Comparison of ENCODE assay signal across 8 mouse cellular contexts in genomic region chr8:126913241-126914106, GRCm38 (mm10). TPM values are rescaled to one million over a fixed set of nuclear protein-coding genes. Genes with fewer than 3 reads are reported as not detected.
DNase-seq lines count a peak whose midpoint lies in the region; ATAC-seq lines count a peak whose summit lies in the region.

No protein-coding gene starts in this region.

- H3K27ac ChIP-seq in lung, embryonic 15.5 days = peak overlapping the region; percentile 14; the same call in 1 of the 2 replicates
- H3K27ac ChIP-seq in heart, embryonic 16.5 days (ENCODE audit: low read length) = peak overlapping the region; percentile 25
- peak overlapping the region; percentile 20; the same call in 1 of the 2 replicates for H3K27ac ChIP-seq in limb, embryonic 12.5 days
- no peak overlapping the region for H3K27ac ChIP-seq in liver, embryonic 11.5 days (ENCODE audit: low read depth, low read length)

- no peak for DNase-seq in lung, postnatal 25 days (ENCODE audit: low spot score)
- DNase-seq in cerebellum, adult 9-11 months = peak; percentile 68
- DNase-seq in liver, embryonic 11.5 days (ENCODE audit: low spot score) = no peak
- DNase-seq in layer of hippocampus, adult 9-11 months = no peak
- DNase-seq in frontal cortex, postnatal 25 days (ENCODE audit: low spot score in 2 of 2) = no peak

- peak; percentile 55; the same call in 1 of the 2 replicates for ATAC-seq in lung, embryonic 15.5 days (ENCODE audit: borderline replicate concordance, extremely low read depth, low FRiP score, low TSS enrichment)
- ATAC-seq in heart, embryonic 16.5 days (replicated peaks; ENCODE audit: extremely low read depth, insufficient read depth, low FRiP score) = peak; percentile 60
- no peak for ATAC-seq in limb, embryonic 12.5 days (ENCODE audit: insufficient number of reproducible peaks, insufficient read depth, low FRiP score, low TSS enrichment, low read depth)
- no peak for ATAC-seq in liver, embryonic 11.5 days (replicated peaks; ENCODE audit: low FRiP score)

- H3K4me1 ChIP-seq in lung, embryonic 15.5 days = peaks cover 46% of the 10 kb centered on the region
- H3K4me1 ChIP-seq in heart, embryonic 16.5 days (ENCODE audit: control insufficient read depth, insufficient read depth, low read length) = peaks cover 38% of the 10 kb centered on the region
- peaks cover 35% of the 10 kb centered on the region for H3K4me1 ChIP-seq in limb, embryonic 12.5 days (replicated peaks)
- peaks cover 8% of the 10 kb centered on the region; the same call in 1 of the 2 replicates for H3K4me1 ChIP-seq in liver, embryonic 11.5 days (replicated peaks; ENCODE audit: control insufficient read depth, insufficient read depth, low read length)

- H3K27me3 ChIP-seq in lung, embryonic 15.5 days = no peaks in the 10 kb centered on the region
- no peaks in the 10 kb centered on the region for H3K27me3 ChIP-seq in heart, embryonic 16.5 days (ENCODE audit: control insufficient read depth, insufficient read depth, low read length)
- H3K27me3 ChIP-seq in limb, embryonic 12.5 days = peaks cover 2% of the 10 kb centered on the region; the same call in 1 of the 2 replicates
- no peaks in the 10 kb centered on the region for H3K27me3 ChIP-seq in liver, embryonic 11.5 days (replicated peaks; ENCODE audit: control insufficient read depth, insufficient read depth, low read length)

- no peak overlapping the region for H3K9ac ChIP-seq in lung, embryonic 15.5 days
- 0 out of 2 replicates have a peak overlapping the region, but pooled peaks have one; percentile 13 for H3K9ac ChIP-seq in heart, embryonic 16.5 days (ENCODE audit: low read length)
- no peak overlapping the region; the same call in 1 of the 2 replicates for H3K9ac ChIP-seq in limb, embryonic 12.5 days (replicated peaks)
- no peak overlapping the region for H3K9ac ChIP-seq in liver, embryonic 11.5 days (ENCODE audit: low read depth, low read length)

- H3K36me3 ChIP-seq in lung, embryonic 15.5 days = no peaks in the 10 kb centered on the region
- no peaks in the 10 kb centered on the region for H3K36me3 ChIP-seq in heart, embryonic 16.5 days (ENCODE audit: control insufficient read depth, insufficient read depth)
- H3K36me3 ChIP-seq in limb, embryonic 12.5 days = no peaks in the 10 kb centered on the region
- H3K36me3 ChIP-seq in liver, embryonic 11.5 days (ENCODE audit: control insufficient read depth, insufficient read depth, low read length) = no peaks in the 10 kb centered on the region

- no peaks in the 10 kb centered on the region for H3K9me3 ChIP-seq in lung, embryonic 15.5 days
- no peaks in the 10 kb centered on the region for H3K9me3 ChIP-seq in heart, embryonic 16.5 days (replicated peaks; ENCODE audit: control insufficient read depth, low read length)
- H3K9me3 ChIP-seq in limb, embryonic 12.5 days = no peaks in the 10 kb centered on the region
- no peaks in the 10 kb centered on the region for H3K9me3 ChIP-seq in liver, embryonic 11.5 days (ENCODE audit: control insufficient read depth, low read length)

- H3K4me3 ChIP-seq in lung, embryonic 15.5 days = no peak overlapping the region
- H3K4me3 ChIP-seq in heart, embryonic 16.5 days (ENCODE audit: low read length) = no peak overlapping the region
- no peak overlapping the region for H3K4me3 ChIP-seq in limb, embryonic 12.5 days (replicated peaks)
- no peak overlapping the region for H3K4me3 ChIP-seq in liver, embryonic 11.5 days (ENCODE audit: low read depth, low read length)

- 29% methylated on average over 12 of the region's 12 CpGs for WGBS in lung, embryonic 15.5 days
- 34% methylated on average over 12 of the region's 12 CpGs for WGBS in heart, embryonic 16.5 days
- 46% methylated on average over 12 of the region's 12 CpGs for WGBS in limb, embryonic 12.5 days
- 67% methylated on average over 12 of the region's 12 CpGs for WGBS in liver, embryonic 11.5 days

- no peak overlapping the region for H3K4me2 ChIP-seq in lung, embryonic 15.5 days
- no peak overlapping the region for H3K4me2 ChIP-seq in heart, embryonic 16.5 days (ENCODE audit: low read depth, low read length)
- no peak overlapping the region for H3K4me2 ChIP-seq in limb, embryonic 12.5 days
- no peak overlapping the region for H3K4me2 ChIP-seq in liver, embryonic 11.5 days

RNA-seq across cellular contexts. Expression of gene Tomm20, which starts 32.2 kb away (rescaled TPM):
- 208 TPM in 2 replicates for polyA plus RNA-seq in lung, embryonic 15.5 days (2015; fragmentation: Nextera tagmentation; extraction: Ambion mirVana)
- 196 and 200 TPM in 2 replicates for polyA plus RNA-seq in heart, embryonic 16.5 days (2015; fragmentation: Nextera tagmentation; extraction: Ambion mirVana)
- 217 and 222 TPM in 2 replicates for polyA plus RNA-seq in limb, embryonic 12.5 days (2016; fragmentation: Nextera tagmentation; extraction: Ambion mirVana)
- 359 and 372 TPM in 2 replicates for polyA plus RNA-seq in liver, embryonic 11.5 days (2014; fragmentation: Nextera tagmentation; extraction: Ambion mirVana)

RNA-seq across cellular contexts. Expression of gene Rbm34, which starts 57.4 kb away (rescaled TPM):
- 22.7 and 23.2 TPM in 2 replicates for polyA plus RNA-seq in lung, embryonic 15.5 days (2015; fragmentation: Nextera tagmentation; extraction: Ambion mirVana)
- polyA plus RNA-seq in heart, embryonic 16.5 days (2015; fragmentation: Nextera tagmentation; extraction: Ambion mirVana) = 9.4 and 11.5 TPM in 2 replicates
- 35.6 TPM in 2 replicates for polyA plus RNA-seq in limb, embryonic 12.5 days (2016; fragmentation: Nextera tagmentation; extraction: Ambion mirVana)
- 30.5 and 32.4 TPM in 2 replicates for polyA plus RNA-seq in liver, embryonic 11.5 days (2014; fragmentation: Nextera tagmentation; extraction: Ambion mirVana)

Comparison
In these comparisons a context has a peak if more than half of its experiments do, and no peak if none do; other contexts are left out.
1. ATAC-seq: peak in lung, embryonic 15.5 days (single experiment) and heart, embryonic 16.5 days (single experiment); none in limb, embryonic 12.5 days (single experiment) and liver, embryonic 11.5 days (single experiment).